Mouse (Mus musculus) neural tube, embryonic 15.5 days (tissue): Measurements from ENCODE around the gene Klre1. TPM values are rescaled to one million over a fixed set of nuclear protein-coding genes. Genes with fewer than 3 reads are reported as not detected.
A peak's percentile ranks its signal among the peaks of the same experiment; 100 is the strongest.

Source experiments
- ATAC-seq: fragments of 200-750 bp; cut with Nextera tagmentation; 2 replicates; pipeline ENCODE4 v1.8.0; 2017; ENCODE audit warnings: mild to moderate bottlenecking, moderate TSS enrichment, moderate library complexity; ENCODE audit not compliant: low FRiP score
- H3K27ac ChIP-seq: fragments of 300-500 bp; sonication (generic); replicated peaks from 2 replicates; pipeline ENCODE4 v1.5.1; 2015; ENCODE audit warnings: mild to moderate bottlenecking, inconsistent platforms
- H3K27me3 ChIP-seq: fragments of 300-500 bp; sonication (generic); replicated peaks from 2 replicates; pipeline ENCODE4 v1.6.1; 2015; ENCODE audit warnings: inconsistent platforms
- H3K36me3 ChIP-seq: fragments of 300-500 bp; sonication (generic); 2 replicates; pipeline ENCODE4 v1.6.1; 2015; ENCODE audit warnings: inconsistent platforms
- H3K4me1 ChIP-seq: fragments of 300-500 bp; sonication (generic); 2 replicates; pipeline ENCODE4 v1.6.1; 2015; ENCODE audit warnings: inconsistent platforms
- H3K4me2 ChIP-seq: fragments of 300-500 bp; sonication (generic); 2 replicates; pipeline ENCODE4 v1.6.1; 2015; ENCODE audit warnings: inconsistent platforms, mild to moderate bottlenecking, moderate library complexity
- H3K4me3 ChIP-seq: fragments of 300-500 bp; sonication (generic); replicated peaks from 2 replicates; pipeline ENCODE4 v1.5.1; 2015; ENCODE audit warnings: mild to moderate bottlenecking, inconsistent platforms
- H3K9ac ChIP-seq: fragments of 300-500 bp; sonication (generic); replicated peaks from 2 replicates; pipeline ENCODE4 v1.6.1; 2015; ENCODE audit warnings: mild to moderate bottlenecking, inconsistent platforms
- H3K9me3 ChIP-seq: fragments of 300-500 bp; sonication (generic); replicated peaks from 2 replicates; pipeline ENCODE4 v1.6.1; 2016; ENCODE audit warnings: inconsistent platforms
- WGBS: fragments of 180-500 bp; shearing (Covaris S2); methylation state at CpG from one replicate; pipeline ENCODE4 v1.1.7; 2015; ENCODE audit warnings: mixed read lengths; 5-methylcytosine and 5-hydroxymethylcytosine counted together
- polyA plus RNA-seq: library from polyadenylated mRNA; unstranded; fragments of >200 nt; fragmentation: Nextera tagmentation; extraction: Ambion mirVana; gene quantifications from 2 replicates; pipeline ENCODE4 v1.2.1, GENCODE M21; 2015

The Klre1 gene
- polyA plus RNA-seq, 1 experiment from 2014 or later = 0.10 TPM

GRCm38 (mm10) chr6:129543709-129544606, 33.7 kb upstream of the Klre1 start:
- peak overlapping the region; percentile 56 for H3K27ac ChIP-seq
- H3K9ac ChIP-seq = no peak overlapping the region
- H3K27me3 ChIP-seq = no peaks in the 10 kb centered on the region
- no peak overlapping the region for H3K4me2 ChIP-seq
- WGBS = 43% methylated on average over 6 of the region's 6 CpGs
- no peaks in the 10 kb centered on the region for H3K9me3 ChIP-seq
- peak; percentile 89 for ATAC-seq
- H3K4me1 ChIP-seq = peaks cover 6% of the 10 kb centered on the region
- H3K4me3 ChIP-seq = no peak overlapping the region
- peaks cover 32% of the 10 kb centered on the region for H3K36me3 ChIP-seq

DNA sequence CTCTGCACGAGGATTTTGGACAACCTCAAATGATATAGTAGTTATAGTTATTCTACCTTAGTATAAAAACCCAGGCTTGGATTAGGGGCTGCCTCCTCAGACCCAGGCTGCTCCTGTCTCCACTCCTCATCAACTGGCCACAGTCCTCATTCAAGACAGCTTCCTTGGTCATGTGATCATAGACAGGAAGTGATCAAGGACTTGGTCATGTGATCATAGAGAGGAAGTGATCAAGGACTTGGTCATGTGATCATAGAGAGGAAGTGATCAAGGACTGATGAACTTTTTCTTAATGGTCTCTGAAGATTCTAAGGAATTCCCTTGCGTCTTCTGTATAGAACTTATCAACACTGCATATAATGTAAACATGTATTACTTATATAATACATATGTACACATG, 30.4 kb upstream of the Klre1 start:
- WGBS = 85% methylated on average over 2 of the region's 2 CpGs
- H3K4me2 ChIP-seq = no peak overlapping the region

DNA sequence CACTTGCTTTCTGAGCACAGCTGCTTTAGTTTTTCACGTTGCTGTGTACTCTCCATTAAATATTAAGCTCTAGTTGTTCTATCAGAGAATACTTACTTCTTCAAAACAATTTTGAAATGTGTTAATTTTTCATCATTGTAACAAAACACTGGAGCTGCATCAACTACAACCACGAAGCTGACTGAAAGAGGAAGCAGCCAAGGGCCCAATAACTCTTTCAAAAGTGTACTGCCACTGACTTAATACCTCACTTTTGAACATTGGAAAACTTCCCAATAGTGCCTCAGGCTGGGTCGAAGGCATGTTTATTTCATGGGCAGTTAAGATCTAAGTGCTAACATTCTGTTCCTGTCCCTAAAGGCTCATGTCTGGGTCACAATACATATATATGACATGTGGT, 29.7 kb upstream of the Klre1 start:
- ATAC-seq = no peak
- H3K4me1 ChIP-seq = peaks cover 6% of the 10 kb centered on the region
- no peaks in the 10 kb centered on the region for H3K27me3 ChIP-seq
- no peak overlapping the region for H3K9ac ChIP-seq
- 74% methylated on average over 3 of the region's 3 CpGs for WGBS
- no peak overlapping the region for H3K4me2 ChIP-seq
- no peaks in the 10 kb centered on the region for H3K36me3 ChIP-seq
- no peak overlapping the region for H3K4me3 ChIP-seq
- H3K9me3 ChIP-seq = no peaks in the 10 kb centered on the region
- no peak overlapping the region for H3K27ac ChIP-seq

More for the DNA sequence above, 30.4 kb upstream of the Klre1 start:
- Histone ChIP-seq H3K36me3 (no peaks in the 10 kb centered on the region), H3K27ac (no peak overlapping the region), H3K9ac (no peak overlapping the region), H3K4me3 (no peak overlapping the region), H3K27me3 (no peaks in the 10 kb centered on the region), H3K4me1 (peaks cover 6% of the 10 kb centered on the region), H3K9me3 (no peaks in the 10 kb centered on the region)
- no peak for ATAC-seq

DNA sequence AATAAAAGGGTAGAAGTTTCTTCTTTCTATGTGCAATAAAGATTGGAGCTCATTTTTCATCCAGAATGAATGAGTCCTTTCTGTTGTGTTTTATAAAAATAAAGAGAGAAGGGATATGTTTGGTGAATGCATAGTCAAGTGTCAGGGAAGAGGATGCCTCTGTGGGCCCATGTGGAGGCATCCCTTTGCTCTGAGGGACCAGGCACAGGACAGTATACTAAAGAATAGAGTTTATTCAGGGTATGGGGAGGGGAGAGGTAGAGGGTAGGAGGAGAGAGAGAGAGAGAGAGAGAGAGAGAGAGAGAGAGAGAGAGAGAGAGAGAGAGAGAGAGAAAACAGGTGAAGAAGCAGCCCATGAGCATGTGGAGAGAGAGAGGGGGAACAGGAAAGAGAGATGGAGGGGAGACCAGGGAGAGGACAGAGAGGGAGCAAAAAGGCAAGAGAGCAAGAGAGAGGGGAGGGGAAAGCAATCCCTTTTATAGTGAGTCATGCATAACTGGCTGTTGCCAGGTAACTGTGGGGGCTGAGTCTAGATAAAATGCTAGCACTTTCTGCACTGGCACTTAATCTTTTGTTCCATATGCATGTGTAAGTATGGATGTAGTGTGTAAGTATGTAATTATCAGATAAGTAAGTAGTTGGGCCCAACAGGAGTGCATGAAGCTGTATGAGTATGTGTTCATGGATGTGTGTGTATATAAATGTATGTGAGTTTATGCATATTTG, 20.2 kb upstream of the Klre1 start:
- Histone ChIP-seq H3K9ac (no peak overlapping the region), H3K27ac (no peak overlapping the region), H3K27me3 (no peaks in the 10 kb centered on the region), H3K4me3 (no peak overlapping the region), H3K9me3 (no peaks in the 10 kb centered on the region), H3K4me1 (peaks cover 9% of the 10 kb centered on the region; the same call in 1 of the 2 replicates), H3K36me3 (no peaks in the 10 kb centered on the region), H3K4me2 (no peak overlapping the region)
- ATAC-seq = peak; percentile 25; the same call in 1 of the 2 replicates

GRCm38 (mm10) chr6:129558946-129559640, 18.6 kb upstream of the Klre1 start:
- Histone ChIP-seq H3K36me3 (no peaks in the 10 kb centered on the region), H3K4me2 (no peak overlapping the region), H3K4me3 (no peak overlapping the region), H3K27ac (no peak overlapping the region), H3K4me1 (peaks cover 9% of the 10 kb centered on the region; the same call in 1 of the 2 replicates), H3K27me3 (no peaks in the 10 kb centered on the region), H3K9ac (no peak overlapping the region), H3K9me3 (no peaks in the 10 kb centered on the region)
- WGBS = 18% methylated on average over 12 of the region's 12 CpGs
- ATAC-seq = peak; percentile 91

DNA sequence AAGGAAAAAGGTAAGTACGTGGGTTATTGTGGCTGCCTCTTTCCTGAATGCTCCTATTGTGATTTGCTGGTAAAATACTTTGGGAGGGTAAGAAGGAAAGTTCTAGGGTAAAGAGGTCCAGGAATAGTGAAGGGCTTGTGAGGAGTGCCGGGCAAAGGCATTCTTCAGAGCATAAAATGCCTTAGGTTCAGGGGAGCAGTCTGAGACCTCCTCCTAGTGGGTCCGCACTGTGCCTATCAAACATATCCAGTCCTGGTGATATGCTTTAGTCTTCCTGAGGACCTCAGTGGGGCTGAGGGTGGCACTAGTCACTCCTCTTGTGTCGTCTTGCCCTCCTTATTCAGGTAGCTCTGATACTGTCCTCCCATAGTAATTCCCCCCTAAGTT, 18.1 kb upstream of the Klre1 start:
- Histone ChIP-seq H3K4me2 (no peak overlapping the region), H3K4me1 (peaks cover 9% of the 10 kb centered on the region; the same call in 1 of the 2 replicates), H3K4me3 (no peak overlapping the region), H3K27me3 (no peaks in the 10 kb centered on the region), H3K9ac (no peak overlapping the region), H3K9me3 (no peaks in the 10 kb centered on the region), H3K27ac (no peak overlapping the region), H3K36me3 (no peaks in the 10 kb centered on the region)
- 56% methylated on average over 4 of the region's 4 CpGs for WGBS
- peak; percentile 30; the same call in 1 of the 2 replicates for ATAC-seq

DNA sequence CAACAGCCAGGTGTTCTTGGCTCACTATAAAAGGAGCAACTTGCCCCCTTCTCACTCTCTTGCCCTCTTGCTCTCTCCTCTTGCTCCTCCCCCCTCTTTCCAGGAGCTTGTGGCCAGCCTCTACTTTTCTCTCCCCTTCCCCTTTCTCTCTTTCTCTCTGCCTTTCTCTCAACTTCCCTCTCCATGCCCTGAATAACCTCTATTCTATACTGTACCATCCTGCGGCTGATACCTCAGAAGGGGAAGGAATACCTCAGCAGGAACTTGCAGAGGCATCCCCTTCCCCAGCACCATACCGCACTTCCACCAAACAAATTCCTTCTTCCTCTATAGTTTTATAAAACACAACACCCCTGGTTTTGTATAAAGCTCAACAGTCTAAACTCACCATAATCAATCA, 12.4 kb upstream of the Klre1 start:
- Histone ChIP-seq H3K4me1 (no peaks in the 10 kb centered on the region), H3K9ac (no peak overlapping the region), H3K27me3 (no peaks in the 10 kb centered on the region), H3K27ac (no peak overlapping the region), H3K36me3 (no peaks in the 10 kb centered on the region), H3K4me3 (no peak overlapping the region), H3K4me2 (no peak overlapping the region), H3K9me3 (no peaks in the 10 kb centered on the region)
- no peak for ATAC-seq
- WGBS = 84% methylated on average over 2 of the region's 2 CpGs

DNA sequence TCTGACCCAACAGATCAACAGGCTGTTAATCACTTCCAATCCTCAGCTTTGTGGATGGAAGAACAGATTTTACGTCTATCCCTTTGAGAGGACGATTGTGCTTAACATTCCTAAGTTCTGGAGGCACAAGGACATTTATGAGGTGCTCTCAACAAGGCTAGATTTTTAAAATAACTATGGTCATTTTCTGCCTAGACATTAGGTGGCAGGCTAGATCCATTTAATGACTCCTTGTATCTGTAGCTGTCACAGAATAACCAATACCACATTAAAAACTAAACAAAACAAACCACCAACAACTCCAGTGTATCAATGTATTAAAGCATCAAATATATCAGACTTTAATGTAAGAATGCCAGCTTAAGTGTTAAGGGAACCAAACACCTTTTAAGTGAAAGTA, 2.4 kb upstream of the Klre1 start:
- WGBS = 23% methylated on average over 2 of the region's 2 CpGs
- ATAC-seq = no peak
- no peak overlapping the region for H3K9ac ChIP-seq

GRCm38 (mm10) chr6:129581274-129581673, 3.6 kb downstream of the Klre1 start:
- ATAC-seq = no peak
- no peak overlapping the region for H3K4me2 ChIP-seq
- H3K9ac ChIP-seq = no peak overlapping the region
- 68% methylated on average over 4 of the region's 4 CpGs for WGBS
- H3K36me3 ChIP-seq = no peaks in the 10 kb centered on the region
- no peak overlapping the region for H3K27ac ChIP-seq
- no peak overlapping the region for H3K4me3 ChIP-seq
- no peaks in the 10 kb centered on the region for H3K9me3 ChIP-seq
- no peaks in the 10 kb centered on the region for H3K27me3 ChIP-seq
- H3K4me1 ChIP-seq = no peaks in the 10 kb centered on the region

More for the DNA sequence above, 2.4 kb upstream of the Klre1 start:
- no peak overlapping the region for H3K4me2 ChIP-seq
- H3K36me3 ChIP-seq = no peaks in the 10 kb centered on the region
- no peaks in the 10 kb centered on the region for H3K4me1 ChIP-seq
- H3K4me3 ChIP-seq = no peak overlapping the region
- no peaks in the 10 kb centered on the region for H3K9me3 ChIP-seq
- H3K27ac ChIP-seq = no peak overlapping the region
- H3K27me3 ChIP-seq = no peaks in the 10 kb centered on the region

DNA sequence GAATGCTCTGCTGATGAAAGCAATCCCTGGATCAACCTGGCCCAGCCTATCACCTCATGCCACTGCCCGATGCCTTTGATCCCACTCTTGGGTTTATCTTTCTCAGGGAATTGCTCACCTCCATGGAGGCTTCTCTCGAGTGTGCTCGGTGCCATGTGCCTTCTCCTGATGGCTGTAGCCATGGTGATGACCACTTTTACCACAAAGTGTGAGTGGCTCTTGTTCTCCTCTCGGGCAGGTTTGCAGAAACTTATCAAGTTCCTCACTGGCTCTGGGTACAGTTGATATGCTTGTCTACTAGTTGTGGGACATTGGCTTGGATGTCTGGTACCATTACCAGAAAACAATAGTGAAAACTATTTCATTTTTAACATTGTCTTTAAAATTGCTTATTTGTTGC, 4.2 kb downstream of the Klre1 start:
- no peak overlapping the region for H3K4me3 ChIP-seq
- ATAC-seq = no peak
- no peak overlapping the region for H3K27ac ChIP-seq
- no peaks in the 10 kb centered on the region for H3K27me3 ChIP-seq
- H3K36me3 ChIP-seq = no peaks in the 10 kb centered on the region
- no peaks in the 10 kb centered on the region for H3K4me1 ChIP-seq
- no peak overlapping the region for H3K4me2 ChIP-seq
- no peaks in the 10 kb centered on the region for H3K9me3 ChIP-seq
- no peak overlapping the region for H3K9ac ChIP-seq
- WGBS = 85% methylated on average over 4 of the region's 4 CpGs

DNA sequence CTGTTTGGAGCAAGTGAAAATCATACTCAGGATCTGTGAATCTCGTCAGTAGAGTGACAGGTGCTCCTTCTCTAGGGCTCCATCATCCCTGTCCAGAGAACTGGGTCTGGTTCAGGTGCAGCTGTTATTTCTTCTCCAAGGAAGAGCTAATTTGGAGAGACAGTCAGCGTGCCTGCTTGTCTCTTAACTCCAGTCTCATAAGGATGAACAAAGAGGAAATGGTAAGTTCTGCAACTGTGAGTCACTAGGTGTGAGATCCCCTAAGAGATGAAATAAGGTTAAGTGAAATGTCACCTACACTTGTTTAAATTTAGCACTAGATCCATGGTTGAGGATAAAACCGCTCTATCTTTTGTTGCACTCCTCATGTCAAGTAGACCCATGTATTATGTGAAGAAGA, 5.3 kb downstream of the Klre1 start:
- H3K9me3 ChIP-seq = no peaks in the 10 kb centered on the region
- ATAC-seq = no peak
- H3K4me1 ChIP-seq = no peaks in the 10 kb centered on the region
- H3K27ac ChIP-seq = no peak overlapping the region
- H3K4me3 ChIP-seq = no peak overlapping the region
- 79% methylated on average over 3 of the region's 3 CpGs for WGBS
- no peak overlapping the region for H3K4me2 ChIP-seq
- H3K36me3 ChIP-seq = no peaks in the 10 kb centered on the region
- H3K27me3 ChIP-seq = no peaks in the 10 kb centered on the region
- no peak overlapping the region for H3K9ac ChIP-seq
